Mouse (Mus musculus) E14TG2a.4 (cell line): ENCODE results near the gene Plcd3.

Experiments used
- H3K27me3 ChIP-seq: 2 replicates; pipeline ENCODE4 v1.6.1; 2014; ENCODE audit warnings: low read length, control low read depth; ENCODE audit not compliant: insufficient read depth
- H3K36me3 ChIP-seq: 2 replicates; pipeline ENCODE4 v1.6.1; 2014; ENCODE audit warnings: low read length, control low read depth; ENCODE audit not compliant: insufficient read depth
- H3K4me1 ChIP-seq: replicated peaks from 2 replicates; pipeline ENCODE4 v1.6.1; 2014; ENCODE audit warnings: low read depth, low read length, control low read depth
- H3K4me3 ChIP-seq: replicated peaks from 2 replicates; pipeline ENCODE4 v1.5.1; 2014; ENCODE audit warnings: mild to moderate bottlenecking, low read length
- H3K9me3 ChIP-seq: 2 replicates; pipeline ENCODE4 v1.6.1; 2014; ENCODE audit warnings: low read length, control low read depth
- CTCF ChIP-seq: conservative IDR thresholded peaks from 2 replicates; pipeline ENCODE4 v1.5.1; 2014; ENCODE audit warnings: low read length
- NANOG ChIP-seq: IDR thresholded peaks from 2 replicates; pipeline ENCODE4 v1.6.1; 2014; ENCODE audit warnings: borderline replicate concordance, low read length, mixed read lengths
- POU5F1 ChIP-seq: IDR thresholded peaks from 2 replicates; pipeline ENCODE4 v1.6.1; 2014; ENCODE audit warnings: low read length, borderline replicate concordance

The Plcd3 gene

GRCm38 (mm10) chr11:103068884-103069283, 32.6 kb downstream of the Plcd3 start:
- H3K4me1 ChIP-seq: peaks cover 59% of the 10 kb centered on the region
- TF ChIP-seq CTCF: no peak
- TF ChIP-seq POU5F1: no peak
- no peak for TF ChIP-seq NANOG
- no peak overlapping the region for H3K4me3 ChIP-seq
- peaks cover 92% of the 10 kb centered on the region for H3K36me3 ChIP-seq
- H3K27me3 ChIP-seq: no peaks in the 10 kb centered on the region
- no peaks in the 10 kb centered on the region for H3K9me3 ChIP-seq

DNA sequence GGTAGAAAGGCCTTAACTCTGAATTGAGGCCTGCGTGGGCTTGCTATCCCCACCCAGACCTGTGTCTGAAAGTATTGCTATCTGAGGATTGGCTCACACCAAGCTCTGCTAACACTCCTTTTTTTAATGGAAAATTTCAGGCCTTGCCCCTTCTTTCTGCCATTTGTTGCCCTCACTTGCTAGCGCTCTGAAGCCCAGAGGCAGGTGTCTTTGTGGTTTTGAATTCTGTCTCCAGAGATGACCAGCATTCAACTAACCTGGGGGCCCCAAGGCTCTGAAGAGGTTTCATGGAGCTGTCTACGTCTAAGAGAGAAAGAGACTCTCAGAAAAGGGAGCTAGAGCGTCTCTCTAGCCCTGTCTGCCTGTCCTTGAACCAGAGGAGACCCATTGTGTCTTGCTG, 33.2 kb downstream of the Plcd3 start:
- peaks cover 62% of the 10 kb centered on the region for H3K4me1 ChIP-seq
- H3K9me3 ChIP-seq: no peaks in the 10 kb centered on the region
- no peak for TF ChIP-seq CTCF
- no peak for TF ChIP-seq POU5F1
- TF ChIP-seq NANOG: no peak
- peaks cover 97% of the 10 kb centered on the region for H3K36me3 ChIP-seq
- no peaks in the 10 kb centered on the region for H3K27me3 ChIP-seq
- H3K4me3 ChIP-seq: no peak overlapping the region

- Histone ChIP-seq H3K4me1 (peaks cover 67% of the 10 kb centered on the region), H3K27me3 (no peaks in the 10 kb centered on the region), H3K4me3 (peak overlapping the region; percentile 17; the same call in 1 of the 2 replicates), H3K9me3 (no peaks in the 10 kb centered on the region), H3K36me3 (peaks cover 96% of the 10 kb centered on the region)
- TF ChIP-seq NANOG: no peak
Observed at GRCm38 (mm10) chr11:103067457-103068001, 33.9 kb downstream of the Plcd3 start.

DNA sequence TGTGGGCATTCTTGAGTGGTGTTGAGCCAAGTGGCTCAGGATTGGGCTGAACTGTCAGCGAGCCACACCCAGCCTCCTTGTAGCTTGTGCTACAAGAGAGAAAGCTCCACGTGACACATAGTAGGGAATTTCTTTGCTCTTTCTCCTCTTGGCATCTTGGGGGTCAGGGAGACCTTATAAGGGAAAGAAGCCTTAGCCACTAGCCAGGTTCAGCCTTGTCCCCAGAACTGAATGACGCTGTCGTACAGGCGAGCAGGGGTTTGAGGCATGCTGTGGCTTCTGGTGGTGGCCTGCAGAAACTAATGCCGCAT, 34.5 kb downstream of the Plcd3 start:
- peaks cover 67% of the 10 kb centered on the region for H3K4me1 ChIP-seq
- H3K4me3 ChIP-seq: no peak overlapping the region
- no peaks in the 10 kb centered on the region for H3K9me3 ChIP-seq
- H3K36me3 ChIP-seq: peaks cover 95% of the 10 kb centered on the region
- no peaks in the 10 kb centered on the region for H3K27me3 ChIP-seq
- TF ChIP-seq CTCF (no peak), NANOG (no peak), POU5F1 (no peak)

- Histone ChIP-seq H3K4me3 (no peak overlapping the region), H3K4me1 (peaks cover 66% of the 10 kb centered on the region), H3K27me3 (no peaks in the 10 kb centered on the region), H3K36me3 (peaks cover 97% of the 10 kb centered on the region), H3K9me3 (no peaks in the 10 kb centered on the region)
- TF ChIP-seq POU5F1 (no peak), CTCF (no peak), NANOG (no peak)
Observed at GRCm38 (mm10) chr11:103066191-103067050, 35.0 kb downstream of the Plcd3 start.

GRCm38 (mm10) chr11:103058499-103059085, 42.9 kb downstream of the Plcd3 start:
- Histone ChIP-seq H3K36me3 (peaks cover 94% of the 10 kb centered on the region), H3K27me3 (no peaks in the 10 kb centered on the region), H3K4me3 (no peak overlapping the region), H3K9me3 (no peaks in the 10 kb centered on the region), H3K4me1 (peaks cover 29% of the 10 kb centered on the region)
- TF ChIP-seq POU5F1 (no peak), CTCF (no peak), NANOG (no peak)

DNA sequence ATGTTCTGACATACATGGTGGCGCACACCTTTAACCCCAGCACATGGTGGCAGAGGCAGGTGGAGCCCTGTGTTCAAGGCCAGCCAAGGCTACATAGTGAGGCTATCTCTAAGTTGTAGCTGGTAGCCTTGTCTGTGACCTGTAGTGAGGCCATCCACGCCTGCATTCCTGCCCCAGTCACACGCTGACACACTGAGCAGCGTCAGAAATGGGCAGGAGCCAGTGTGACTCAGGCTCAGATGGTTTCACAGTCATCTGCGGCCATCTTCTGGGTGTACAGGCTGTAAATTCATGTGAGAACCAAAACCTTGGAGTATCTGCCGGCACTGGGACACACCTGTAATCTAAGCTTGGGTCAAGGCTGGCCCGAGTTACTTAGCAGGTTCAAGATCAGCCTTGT, 44.8 kb downstream of the Plcd3 start:
- H3K4me3 ChIP-seq: no peak overlapping the region
- no peak for TF ChIP-seq NANOG
- no peak for TF ChIP-seq CTCF
- TF ChIP-seq POU5F1: no peak
- H3K36me3 ChIP-seq: peaks cover 97% of the 10 kb centered on the region
- no peaks in the 10 kb centered on the region for H3K27me3 ChIP-seq
- peaks cover 36% of the 10 kb centered on the region for H3K4me1 ChIP-seq
- H3K9me3 ChIP-seq: no peaks in the 10 kb centered on the region

DNA sequence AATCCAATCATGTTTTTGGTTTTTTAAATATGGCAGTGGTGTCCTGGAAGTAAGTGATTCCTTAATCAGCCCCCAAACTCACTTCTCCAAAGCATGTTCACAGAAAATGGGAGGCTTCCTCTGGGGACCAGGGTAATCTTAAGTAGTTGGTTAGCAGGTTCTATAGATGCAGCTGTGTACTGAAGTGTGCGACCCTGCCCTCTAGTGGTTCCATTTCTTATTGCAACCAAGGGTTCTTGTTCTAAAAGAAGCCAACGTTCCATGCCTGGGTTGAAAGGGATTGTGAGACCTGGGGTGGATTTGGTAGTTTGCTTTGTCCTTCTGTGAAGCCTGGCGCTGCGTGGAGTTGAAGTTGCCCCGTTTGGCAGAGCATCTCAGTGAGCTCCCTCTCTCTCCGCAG, 46.7 kb downstream of the Plcd3 start:
- Histone ChIP-seq H3K4me3 (no peak overlapping the region), H3K36me3 (peaks cover 95% of the 10 kb centered on the region), H3K9me3 (no peaks in the 10 kb centered on the region), H3K27me3 (no peaks in the 10 kb centered on the region), H3K4me1 (peaks cover 45% of the 10 kb centered on the region)
- TF ChIP-seq POU5F1 (no peak), CTCF (peak; percentile 88), NANOG (no peak)
